Comparison of ENCODE assay signal across 1 mouse cellular context in genomic region chr9:121672311-121672710, GRCm38 (mm10).
TF ChIP-seq lines count a peak whose summit lies in the region.

No protein-coding gene starts in this region.

TF ChIP-seq in MEL, 35 proteins besides CTCF, POLR2A, EP300 and RAD21 (continued from another document):
- TF ChIP-seq CHD2 (IDR thresholded peaks at IDR 0.05; ENCODE audit: low read length), result 0 out of 2 replicates have a peak, but pooled peaks have one; percentile 18
- no peak for TF ChIP-seq RCOR1 (IDR thresholded peaks at IDR 0.05; ENCODE audit: low read depth, low read length)
- no peak for TF ChIP-seq ZC3H11A (IDR thresholded peaks at IDR 0.05; ENCODE audit: low read depth, low read length)
- no peak for TF ChIP-seq POLR2AphosphoS2 (IDR thresholded peaks at IDR 0.05; ENCODE audit: low read length)
- no peak for TF ChIP-seq UBTF (IDR thresholded peaks at IDR 0.05; ENCODE audit: borderline replicate concordance, insufficient read depth, low read depth, low read length)
- TF ChIP-seq SMC3 (IDR thresholded peaks at IDR 0.05; ENCODE audit: low read depth, low read length), result no peak
- no peak for TF ChIP-seq MXI1 (IDR thresholded peaks at IDR 0.05; ENCODE audit: low read depth, low read length)
- peak; percentile 35; the same call in 1 of the 2 replicates for TF ChIP-seq SIN3A (IDR thresholded peaks at IDR 0.05; ENCODE audit: low read length)
- no peak for TF ChIP-seq MYB (IDR thresholded peaks at IDR 0.05; ENCODE audit: low read depth, low read length)
- TF ChIP-seq NRF1 (IDR thresholded peaks at IDR 0.05; ENCODE audit: insufficient read depth, low read depth, low read length, poor library complexity, severe bottlenecking), result no peak
- TF ChIP-seq MAZ (IDR thresholded peaks at IDR 0.05; ENCODE audit: low read depth, low read length), result no peak
- no peak for TF ChIP-seq CHD1 (IDR thresholded peaks at IDR 0.05; ENCODE audit: low read depth, low read length)
- no peak for TF ChIP-seq JUND (IDR thresholded peaks at IDR 0.05; ENCODE audit: low read depth, low read length)
TF ChIP-seq in MEL: peak in this region for 5.
